Mouse (Mus musculus): Measurements from ENCODE around the gene Prdm15. TPM values are rescaled to one million over a fixed set of nuclear protein-coding genes. Genes with fewer than 3 reads are reported as not detected.
A peak's percentile ranks its signal among the peaks of the same experiment; 100 is the strongest.

Gene Prdm15
- total RNA-seq (2021) = 1 to 10 TPM; 6.4 to 7.4 TPM
- long read RNA-seq, experiment 1, partial matches to known transcripts = 3 of 5 reads
- long read RNA-seq, experiment 1, other reads (novel, unspliced or antisense) = 2 of 5 reads
- long read RNA-seq, experiment 2, partial matches to known transcripts = 1 of 6 reads
- long read RNA-seq, experiment 2, other reads (novel, unspliced or antisense) = 5 of 6 reads

GRCm38 (mm10) chr16:97851741-97852319 is at the start of gene Prdm15:
Gene Prdm15 (minus strand): TSS chr16:97851850.
- DNase-seq (ENCODE audit: low spot score) = peak; percentile 89

DNA sequence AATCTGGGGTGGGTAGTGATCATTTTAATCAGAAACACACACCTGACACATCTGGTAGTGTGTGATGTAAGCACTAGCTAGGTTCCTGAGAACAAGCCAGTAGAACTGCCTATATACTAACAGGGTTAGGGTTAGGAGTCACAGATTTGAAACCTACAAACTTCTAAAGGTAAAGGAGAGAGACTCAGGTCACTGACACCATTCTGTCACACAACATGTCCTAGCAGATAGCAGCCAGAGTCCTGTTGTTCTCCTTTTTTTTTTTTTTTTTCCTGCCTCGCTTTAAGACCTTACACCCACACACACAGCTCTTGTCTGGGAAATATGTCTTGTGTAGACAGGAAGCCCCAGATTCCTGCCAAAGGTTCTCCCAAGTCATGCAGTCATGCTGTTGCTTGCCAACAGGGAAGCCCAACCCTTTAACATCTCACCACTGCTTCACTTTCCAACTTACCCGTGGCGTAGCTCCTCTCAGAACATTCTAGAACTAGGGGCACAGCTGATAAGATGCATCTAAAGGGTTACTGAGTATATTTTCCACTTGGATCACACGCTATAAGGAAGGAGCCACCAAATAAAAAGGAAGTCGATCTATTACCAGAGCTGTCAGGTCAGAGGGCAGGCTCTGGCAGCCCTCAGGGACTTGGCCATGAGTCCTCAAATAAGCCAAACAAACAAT is 45.8 kb upstream of the Prdm15 start:
- peak; percentile 84 for DNase-seq (ENCODE audit: low spot score)

- no peak for DNase-seq (ENCODE audit: low spot score)
Measured at GRCm38 (mm10) chr16:97887762-97888161, 36.1 kb upstream of the Prdm15 start.

DNA sequence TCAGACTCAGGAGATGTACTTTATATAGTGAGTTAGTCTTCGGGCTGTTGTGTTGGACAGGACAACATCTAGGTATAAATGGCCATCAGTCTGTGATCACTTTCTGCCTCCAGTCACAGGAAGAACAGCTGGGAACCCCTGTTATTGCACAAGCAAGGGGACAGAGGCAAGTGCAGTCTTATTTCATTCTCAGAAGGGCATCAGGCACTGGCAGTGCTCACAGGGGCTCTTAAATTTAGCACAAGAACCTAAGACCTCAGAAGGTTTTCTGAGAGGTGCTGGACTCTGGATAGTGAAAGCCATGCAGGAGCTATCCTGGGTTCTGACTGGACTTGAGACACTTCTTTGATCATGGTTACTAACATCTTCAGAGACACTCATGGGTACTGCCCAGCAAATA is 32.0 kb upstream of the Prdm15 start:
- DNase-seq (ENCODE audit: low spot score) = peak; percentile 51

DNA sequence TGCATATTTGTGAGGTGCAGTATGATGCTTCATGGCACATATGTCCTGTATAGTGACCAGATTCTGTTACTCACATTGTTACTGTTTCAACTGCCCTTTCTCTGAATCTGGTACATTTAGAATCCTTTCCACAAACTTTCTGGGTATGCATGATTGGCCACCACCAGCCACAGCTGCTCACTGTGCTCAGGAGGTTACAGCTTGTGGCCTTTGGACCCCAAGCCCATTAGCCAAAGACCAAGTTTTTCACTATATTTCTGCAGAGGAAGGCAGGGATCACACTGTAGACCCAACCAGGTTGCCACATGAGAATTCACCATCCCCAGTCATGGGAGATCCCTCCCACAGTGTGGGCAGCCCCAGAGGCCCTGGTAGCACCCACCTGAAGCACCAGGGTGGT is 31.2 kb upstream of the Prdm15 start:
- DNase-seq (ENCODE audit: low spot score) = no peak

DNA sequence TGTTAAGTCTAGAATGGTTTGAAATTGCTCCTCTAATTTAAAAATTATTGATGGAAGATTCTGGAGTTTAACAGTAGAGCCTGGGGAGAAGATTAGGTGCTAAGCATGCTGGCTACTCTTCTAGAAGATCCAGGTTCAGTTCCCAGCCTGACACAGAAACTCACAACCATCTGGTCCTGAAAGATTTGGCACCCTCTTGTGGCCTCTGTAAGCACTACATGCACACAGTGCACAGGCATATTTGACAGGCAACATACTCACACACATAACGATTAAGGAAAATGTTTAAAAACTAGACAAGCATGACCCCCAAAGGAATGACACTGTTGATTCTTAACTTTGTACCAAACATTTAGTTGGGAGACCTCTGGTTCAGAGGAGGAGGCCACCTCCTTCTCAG is 27.5 kb upstream of the Prdm15 start:
- peak; percentile 62 for DNase-seq (ENCODE audit: low spot score)

- no peak for DNase-seq (ENCODE audit: low spot score)
Measured at GRCm38 (mm10) chr16:97877502-97877901, 25.9 kb upstream of the Prdm15 start.

DNA sequence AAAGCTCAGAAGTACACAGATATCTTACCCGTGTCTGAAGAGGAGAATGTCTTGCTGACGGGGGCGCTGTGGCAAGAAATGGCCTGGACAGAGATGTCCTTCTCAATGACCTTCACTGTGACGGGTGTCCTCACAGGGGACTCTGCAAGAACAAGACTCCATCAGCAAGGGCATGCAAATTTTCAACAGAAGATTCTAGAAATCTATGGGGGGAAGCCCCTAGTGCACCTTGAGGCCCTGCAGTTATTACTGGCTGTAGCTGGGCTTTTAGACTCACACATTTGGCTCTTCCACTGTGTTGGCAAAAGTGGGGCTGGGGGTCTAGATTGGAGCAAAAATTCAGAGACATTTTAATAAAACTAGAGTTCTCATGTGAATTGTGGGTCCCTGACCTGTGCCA is 23.5 kb upstream of the Prdm15 start:
- DNase-seq (ENCODE audit: low spot score) = no peak

DNA sequence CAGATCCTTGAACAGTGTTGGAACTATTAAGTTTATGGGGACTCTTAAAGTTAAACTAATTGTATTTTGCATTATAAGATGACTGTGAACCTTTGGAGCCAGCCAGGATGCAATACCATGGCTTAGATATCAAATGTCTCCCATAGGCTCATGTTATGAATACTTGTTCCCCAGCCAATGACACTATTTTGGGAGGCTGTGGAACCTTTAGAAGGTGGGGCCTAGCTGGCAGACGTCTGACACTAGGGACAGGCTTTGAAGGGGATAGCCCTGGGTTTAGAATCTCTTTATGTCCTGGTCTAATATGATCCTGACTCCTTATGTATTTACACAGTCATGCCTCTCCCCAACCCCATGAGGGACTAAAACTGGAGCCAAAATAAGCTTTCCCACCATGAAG is 22.7 kb upstream of the Prdm15 start:
- DNase-seq (ENCODE audit: low spot score) = peak; percentile 69

DNA sequence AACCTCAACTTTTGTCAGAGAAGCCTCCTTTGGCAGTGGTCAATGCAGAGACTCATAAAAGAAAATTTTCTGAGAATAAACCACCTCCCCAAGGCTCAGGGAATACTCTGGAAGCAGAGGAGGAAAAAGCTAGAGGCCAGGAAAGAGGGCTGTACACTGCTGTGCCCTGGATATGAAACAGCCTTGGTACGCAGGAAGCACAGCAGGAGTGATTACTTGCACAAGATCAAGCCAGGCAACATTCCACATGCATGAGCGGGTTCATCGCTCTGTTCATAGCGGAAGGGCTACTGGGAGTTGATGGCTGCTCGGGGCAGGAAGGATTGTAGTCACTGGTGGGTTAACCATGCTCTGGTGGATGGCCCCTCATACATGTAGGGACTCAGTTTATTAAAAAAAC is 21.0 kb upstream of the Prdm15 start:
- no peak for DNase-seq (ENCODE audit: low spot score)

DNA sequence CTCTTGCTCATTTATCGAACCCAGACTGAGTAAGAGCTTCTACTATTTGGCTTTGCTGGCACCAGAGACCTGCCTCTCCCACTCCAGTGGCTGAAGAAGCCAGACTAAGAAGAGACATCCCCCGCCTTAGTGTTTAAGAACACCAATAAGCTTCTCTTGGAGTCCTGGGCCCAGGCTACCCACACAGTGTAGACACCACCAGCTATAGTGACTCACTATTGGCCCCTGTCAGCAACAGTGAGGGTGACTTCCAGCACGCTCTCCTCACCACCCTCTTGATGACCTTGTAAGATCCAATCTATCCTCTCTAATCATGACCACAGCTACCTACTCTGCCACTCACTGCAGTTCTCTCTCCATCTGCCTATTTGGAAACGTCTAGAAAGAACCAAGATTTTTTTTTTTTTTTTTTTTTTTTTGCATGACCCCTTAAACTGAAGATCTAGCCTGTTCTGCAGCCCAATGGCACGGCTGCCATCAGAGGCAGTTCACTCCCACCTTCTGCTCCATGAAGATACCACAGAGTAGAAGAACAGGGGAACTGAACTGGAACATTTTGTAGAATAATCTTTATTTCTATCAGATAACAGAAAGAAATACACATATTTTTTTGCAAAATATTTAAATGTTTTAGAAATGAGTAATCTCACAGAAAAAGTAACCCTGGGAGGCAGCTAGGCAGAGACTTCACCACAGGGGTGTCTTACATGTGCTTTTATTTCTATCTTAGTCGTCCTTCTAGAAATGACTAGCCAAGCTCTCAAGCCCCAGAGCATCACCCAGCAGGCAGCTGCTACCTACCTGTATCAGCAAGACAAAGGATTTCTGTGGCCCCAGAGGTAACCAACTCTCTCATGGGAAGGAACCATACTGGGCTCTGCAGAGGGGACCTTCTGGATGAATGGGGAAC is 17.8 kb upstream of the Prdm15 start:
- no peak for DNase-seq (ENCODE audit: low spot score)

DNA sequence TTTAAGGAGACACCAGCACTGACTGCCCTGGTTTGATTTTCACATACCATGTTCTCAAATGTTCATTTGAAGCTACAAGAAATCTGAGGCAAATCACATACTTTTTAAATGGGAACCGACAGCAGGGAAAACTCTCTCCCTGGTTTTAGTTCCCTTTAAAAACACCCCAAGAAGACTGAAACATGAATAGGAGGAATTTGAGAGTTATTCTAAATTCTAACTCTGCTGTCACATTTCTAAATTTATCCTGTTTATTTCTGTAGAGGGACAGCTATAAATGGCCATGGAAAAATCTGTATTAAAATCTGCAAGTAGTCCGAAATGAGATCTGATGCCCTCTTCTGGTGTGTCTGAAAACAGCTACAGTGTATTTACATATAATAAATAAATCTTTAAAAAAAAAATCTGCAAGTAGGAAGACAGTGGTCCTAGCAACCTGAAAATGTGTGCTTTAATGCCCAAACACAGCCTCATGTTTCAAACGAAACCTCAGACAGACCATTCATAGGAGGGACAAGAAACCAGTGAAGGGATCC is 12.3 kb upstream of the Prdm15 start:
- DNase-seq (ENCODE audit: low spot score) = no peak

- DNase-seq (ENCODE audit: low spot score) = no peak
Measured at GRCm38 (mm10) chr16:97856050-97856449, 4.4 kb upstream of the Prdm15 start.

GRCm38 (mm10) chr16:97851061-97851740 is 449 bp downstream of the Prdm15 start:
- DNase-seq (ENCODE audit: low spot score) = peak; percentile 88

DNA sequence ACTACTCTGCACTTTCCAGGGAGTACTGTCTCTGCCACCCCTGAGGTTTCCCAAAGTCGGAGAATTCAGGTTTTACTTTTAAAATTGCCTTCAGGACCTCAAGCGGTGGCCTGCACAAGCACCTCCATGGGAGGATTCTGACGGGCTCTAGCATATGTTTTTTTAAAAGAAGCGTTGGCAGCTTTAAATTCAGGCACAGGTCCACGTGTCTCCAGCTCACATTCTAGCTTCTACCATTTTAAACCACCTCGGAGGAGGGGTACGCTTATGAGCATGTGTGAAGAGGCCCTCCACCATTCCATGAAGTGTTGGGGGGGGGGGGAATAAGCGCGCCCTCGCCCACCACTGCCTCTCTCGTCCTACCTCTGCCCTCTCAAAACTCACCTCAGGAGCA is 986 bp downstream of the Prdm15 start:
- peak; percentile 40 for DNase-seq (ENCODE audit: low spot score)

DNA sequence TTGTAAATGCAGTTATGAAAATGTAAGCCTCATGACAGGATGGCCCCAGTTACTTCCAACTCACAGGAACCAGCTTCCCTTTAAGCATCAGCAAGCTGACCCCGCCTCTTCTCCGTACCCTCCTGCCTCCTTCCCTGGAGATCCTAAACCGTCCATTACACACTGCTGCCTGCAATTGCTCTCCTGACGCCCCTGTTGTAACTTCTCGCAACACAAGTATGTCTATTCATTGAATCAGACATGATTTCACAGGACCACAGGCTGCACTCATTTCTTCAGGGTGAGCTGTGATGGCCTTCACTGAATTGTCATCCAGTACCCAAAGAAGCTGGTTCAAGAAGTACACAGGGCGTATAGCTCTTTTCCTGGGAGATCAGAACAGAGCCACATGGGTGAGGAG is 2.8 kb downstream of the Prdm15 start:
- no peak for DNase-seq (ENCODE audit: low spot score)

DNA sequence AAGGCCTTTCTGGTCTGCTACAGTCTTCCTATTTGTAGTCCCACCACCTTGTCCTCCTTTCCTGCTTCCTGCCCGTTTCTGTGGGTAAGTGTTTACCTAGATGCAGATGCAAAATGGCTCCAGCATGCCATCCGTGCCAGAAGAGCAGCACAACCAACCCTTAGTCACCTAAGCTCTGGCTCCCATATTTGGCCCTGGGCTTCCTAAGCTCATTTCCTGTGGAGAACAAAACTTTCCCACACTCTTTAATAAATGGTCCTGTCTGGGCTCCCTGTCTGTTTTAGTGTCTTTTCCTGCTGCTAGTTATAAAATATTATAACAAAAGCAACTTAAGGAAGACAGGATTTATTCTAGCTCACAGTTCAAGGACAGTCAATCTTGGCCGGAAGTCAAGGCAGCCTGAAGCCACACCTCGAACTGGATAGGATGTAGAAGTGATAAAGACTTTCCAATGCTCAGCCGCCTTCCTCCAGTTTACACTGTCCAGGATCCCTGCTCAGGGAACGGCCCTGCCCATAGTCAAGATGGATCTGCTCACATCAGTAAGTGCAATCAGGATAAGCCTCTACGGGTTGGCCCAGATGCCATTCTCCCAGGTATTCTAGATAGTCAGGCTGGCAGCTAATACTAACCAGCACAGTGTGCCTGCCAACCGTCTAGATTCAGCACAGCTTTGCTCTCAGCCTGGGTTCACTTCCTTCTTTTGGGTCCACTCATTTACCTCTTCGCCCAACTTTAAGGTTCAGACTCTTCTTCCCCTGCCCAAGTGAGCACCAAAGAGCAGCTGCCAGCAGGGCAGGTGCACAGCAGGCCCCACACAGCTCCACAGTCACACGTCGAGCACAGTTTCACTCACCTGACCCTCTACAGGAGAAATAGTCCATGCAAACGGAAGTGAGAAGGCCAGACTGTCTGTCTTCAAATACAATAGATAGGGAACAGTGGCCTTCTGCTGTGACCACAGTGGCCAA is 6.4 kb downstream of the Prdm15 start:
- DNase-seq (ENCODE audit: low spot score) = no peak

- no peak for DNase-seq (ENCODE audit: low spot score)
Measured at GRCm38 (mm10) chr16:97832154-97832553, 19.5 kb downstream of the Prdm15 start.

DNA sequence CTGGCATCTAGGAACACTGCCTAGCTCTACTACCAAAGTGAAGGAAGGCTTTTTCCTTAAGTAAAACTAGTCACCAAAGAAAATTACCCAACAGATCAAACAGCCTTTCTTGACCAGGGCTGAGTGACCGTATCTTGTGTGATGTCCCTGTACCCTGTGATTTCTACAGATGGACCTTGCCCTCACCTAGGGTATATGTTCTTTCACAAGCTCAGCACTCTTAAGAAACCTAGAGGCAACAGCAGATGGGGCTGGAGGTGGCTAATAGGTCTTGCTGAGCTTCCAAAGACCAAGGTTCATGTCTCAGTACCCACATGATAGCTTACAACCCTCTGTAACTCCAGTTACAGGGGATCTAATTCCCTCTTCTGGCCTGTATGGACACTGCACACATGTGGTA is 23.4 kb downstream of the Prdm15 start:
- no peak for DNase-seq (ENCODE audit: low spot score)
